Mouse (Mus musculus) lung, postnatal 0 days (tissue): ENCODE data around the gene Gpr108.

Experiments used
- CTCF ChIP-seq: IDR thresholded peaks from 2 replicates; pipeline ENCODE4 v1.5.1; 2016; ENCODE audit warnings: antibody characterized with exemption, mild to moderate bottlenecking
- EP300 ChIP-seq: IDR thresholded peaks from 2 replicates; pipeline ENCODE4 v1.6.1; 2016; ENCODE audit warnings: antibody characterized with exemption, mild to moderate bottlenecking, control low read depth

DNA sequence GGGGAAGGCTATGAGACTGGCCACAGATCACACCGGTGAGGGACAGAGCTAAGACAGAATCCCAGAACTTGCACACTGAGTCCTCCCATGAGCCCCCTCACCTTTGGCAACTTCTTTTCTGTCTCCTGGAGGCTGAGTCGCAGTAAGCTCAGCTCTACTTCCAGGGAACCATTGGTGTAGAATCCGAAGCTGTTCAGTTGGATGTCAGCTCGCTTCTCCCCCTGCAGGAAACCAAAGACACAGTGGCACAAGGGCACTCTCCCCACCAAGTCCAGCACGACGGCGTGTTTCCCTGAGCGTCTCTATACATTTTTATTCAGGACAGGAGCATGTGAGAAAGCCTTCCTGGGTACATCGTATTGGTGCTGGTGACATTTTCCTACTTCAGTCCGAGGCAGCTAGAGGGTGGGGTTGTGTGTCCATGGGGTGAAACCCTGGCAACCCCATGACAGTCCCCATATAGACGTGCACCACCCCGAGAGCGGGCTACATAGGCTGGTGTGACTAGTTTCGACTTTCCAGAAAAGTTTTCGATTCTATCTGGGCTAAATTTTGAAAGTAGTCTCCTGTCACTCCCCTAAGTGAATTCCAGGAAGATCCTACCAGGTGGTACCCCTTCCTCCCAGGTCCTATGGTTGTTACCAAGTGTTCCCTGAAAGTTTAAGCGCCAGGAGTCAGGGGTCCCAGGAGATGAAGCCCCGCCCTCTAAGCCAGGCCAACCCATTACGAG, 1.4 kb downstream of the Gpr108 start:
- TF ChIP-seq CTCF = peak; percentile 54
- TF ChIP-seq EP300 = no peak
